Mouse (Mus musculus) right cerebral cortex, postnatal 10 days (tissue): Measurements from ENCODE around the gene Spib.

ENCODE experiments used
- DNase-seq, 2 experiments: peaks; one replicate each; pipeline ENCODE4 v3.0.0; 2021; ENCODE audit warnings: low spot score in 2 of 2

Gene Spib

DNA sequence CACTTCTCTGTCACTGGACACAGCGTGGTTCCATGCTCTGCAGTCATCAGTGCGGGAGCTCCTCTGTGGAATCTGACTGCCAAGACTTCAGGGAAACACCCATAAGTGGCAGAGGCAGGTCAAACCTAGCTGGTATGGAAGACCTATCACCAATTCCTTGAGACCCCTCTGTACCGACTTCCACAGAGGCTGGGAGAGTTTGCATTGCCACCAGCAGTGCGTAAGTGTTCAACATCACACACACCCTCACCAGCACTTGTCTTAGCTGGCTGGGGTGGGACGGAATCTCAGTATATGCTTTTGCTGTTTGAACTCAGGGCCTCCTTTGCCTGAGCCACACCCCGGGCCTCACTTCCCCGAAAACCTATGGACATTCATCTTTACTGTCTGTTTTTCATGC lies 43.9 kb downstream of the Spib start:
- DNase-seq: peak in 1 of 2 experiments; percentile 22

DNA sequence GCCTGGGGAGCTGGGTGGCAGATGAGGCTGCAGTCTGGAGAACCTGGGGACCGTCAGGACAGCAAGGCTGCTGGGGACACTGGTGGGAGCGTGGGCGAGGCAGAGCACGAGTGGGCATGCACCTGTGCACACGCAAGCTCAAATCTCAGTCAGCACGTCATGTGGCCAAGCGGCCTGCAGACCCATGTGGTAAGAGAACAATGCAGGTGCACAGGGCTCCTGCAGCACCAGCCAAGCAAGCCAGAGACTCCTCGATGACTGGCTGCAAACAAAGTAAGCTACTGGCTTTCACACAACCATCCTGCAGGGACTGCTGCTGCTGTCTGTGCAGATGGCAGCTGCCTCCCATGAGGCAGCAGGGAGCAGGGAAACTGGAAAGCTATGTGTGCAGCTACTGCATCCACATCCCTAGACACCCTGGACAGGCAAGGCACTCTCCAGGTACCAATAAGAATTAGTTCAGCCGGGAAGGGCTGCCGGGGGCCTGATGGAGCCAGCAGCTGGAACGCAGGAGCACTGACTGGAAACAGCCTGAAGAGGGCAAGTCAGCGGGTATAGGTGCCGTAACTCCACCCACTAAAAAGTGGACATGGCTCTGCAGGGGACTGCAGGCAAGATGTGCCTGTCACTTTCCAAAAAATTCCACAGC lies 44.8 kb downstream of the Spib start:
- DNase-seq: peak; percentile 32 to 50

DNA sequence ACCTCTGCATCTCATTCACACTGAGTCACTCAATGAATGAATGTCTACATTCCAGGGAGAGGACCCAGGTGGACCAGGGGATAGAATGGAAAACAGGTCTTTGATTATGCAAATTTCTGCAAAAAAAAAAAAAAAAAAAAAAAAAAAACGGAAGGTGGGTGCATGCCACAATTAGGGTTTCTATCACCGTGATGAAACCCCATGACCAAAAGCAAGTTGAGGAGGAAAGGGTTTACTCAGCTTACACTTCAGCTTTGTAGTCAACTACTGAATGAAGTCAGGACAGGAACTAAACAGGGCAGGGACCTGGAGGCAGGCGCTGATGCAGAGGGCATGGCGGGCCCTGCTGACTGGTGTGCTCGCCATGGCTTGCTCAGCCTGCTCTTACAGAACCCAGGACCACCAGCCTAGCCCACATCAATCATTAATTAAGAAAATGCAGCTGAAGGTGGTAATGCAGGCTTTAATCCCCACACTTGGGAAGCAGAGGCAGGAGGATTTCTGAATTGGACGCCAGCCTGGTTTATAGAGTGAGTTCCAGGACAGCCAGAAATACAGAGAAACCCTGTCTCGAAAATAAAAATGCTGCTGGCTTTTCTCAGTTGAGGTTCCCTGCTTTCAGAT lies 46.2 kb downstream of the Spib start:
- peak in 1 of 2 experiments; percentile 24 for DNase-seq

DNA sequence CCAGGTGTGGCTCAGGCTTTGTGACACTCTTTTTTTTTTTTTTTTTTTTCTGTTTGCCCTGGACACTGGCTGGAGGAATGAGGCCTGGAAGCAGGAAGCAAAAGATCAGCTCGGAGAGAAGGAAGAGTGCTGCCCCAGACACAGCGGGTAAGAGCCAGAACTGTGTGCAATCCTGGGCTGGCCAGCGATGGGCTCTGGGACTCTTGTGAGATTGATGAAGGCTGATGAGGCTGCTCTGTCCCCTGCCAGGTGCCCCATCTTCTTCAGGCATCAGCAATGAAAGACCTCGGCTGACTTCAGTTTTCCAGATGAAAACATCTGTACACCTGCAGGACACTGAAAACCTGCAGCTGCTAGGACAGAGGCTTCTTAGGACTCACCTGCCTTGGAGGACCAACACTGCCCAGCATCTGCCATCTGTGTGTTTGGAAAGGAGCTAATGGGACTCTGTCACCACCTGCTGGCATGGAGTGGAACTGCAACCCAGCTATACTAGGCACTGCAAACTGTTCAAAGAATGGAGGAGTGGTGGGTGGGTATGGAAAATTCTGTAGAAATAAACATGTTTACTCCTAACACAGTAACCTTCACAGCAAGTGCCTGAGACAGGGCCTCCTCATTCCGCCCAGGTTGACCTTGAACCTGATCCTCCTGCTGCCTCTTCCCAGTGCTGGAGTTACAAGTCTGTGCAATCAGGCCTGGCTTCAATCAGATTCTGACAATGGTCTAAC lies 46.9 kb downstream of the Spib start:
- peak; percentile 83 to 90 for DNase-seq

DNA sequence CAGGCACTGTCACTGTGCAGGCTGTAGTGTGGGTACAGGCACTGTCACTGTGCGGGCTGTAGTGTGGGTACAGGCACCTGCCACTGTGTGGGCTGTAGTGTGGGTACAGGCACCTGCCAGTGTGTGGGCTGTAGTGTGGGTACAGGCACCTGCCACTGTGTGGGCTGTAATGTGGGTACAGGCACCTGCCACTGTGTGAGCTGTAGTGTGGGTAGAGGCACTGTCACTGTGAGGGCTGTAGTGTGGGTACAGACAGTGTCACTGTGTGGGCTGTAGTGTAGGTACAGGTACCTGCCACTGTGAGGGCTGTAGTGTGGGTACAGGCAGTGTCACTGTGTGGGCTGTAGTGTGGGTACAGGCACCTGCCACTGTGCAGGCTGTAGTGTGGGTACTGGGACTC lies 47.8 kb downstream of the Spib start:
- no peak for DNase-seq

DNA sequence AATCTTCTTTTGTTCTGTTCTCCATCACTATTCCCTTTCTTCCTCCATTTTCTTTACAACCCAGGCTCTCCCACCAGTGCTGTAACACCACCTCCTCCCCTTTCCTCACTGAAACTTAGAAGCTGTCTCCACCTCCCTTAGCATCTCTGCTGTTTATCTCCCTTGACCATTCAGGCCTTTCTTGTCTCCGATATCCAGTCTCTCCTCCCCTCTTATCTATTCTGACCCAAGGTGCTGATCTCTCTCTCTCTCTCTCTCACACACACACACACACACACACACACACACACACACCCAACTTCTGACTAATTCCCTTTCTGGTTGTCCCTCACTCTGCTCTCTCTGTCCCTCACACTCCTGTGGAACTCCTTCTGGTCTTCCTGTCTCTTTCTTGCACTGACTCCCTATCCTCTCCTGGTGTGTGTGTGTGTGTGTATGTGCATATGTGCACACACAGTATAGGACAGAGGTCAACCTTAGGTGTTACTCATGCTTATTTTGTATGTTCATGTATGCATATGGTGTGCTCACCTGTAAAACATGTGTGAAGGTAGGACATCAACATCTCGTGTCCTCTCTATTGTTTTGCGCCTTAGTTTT lies 48.9 kb downstream of the Spib start:
- DNase-seq: no peak
